Mouse (Mus musculus): ENCODE measurements around the gene C1ra.

DNA sequence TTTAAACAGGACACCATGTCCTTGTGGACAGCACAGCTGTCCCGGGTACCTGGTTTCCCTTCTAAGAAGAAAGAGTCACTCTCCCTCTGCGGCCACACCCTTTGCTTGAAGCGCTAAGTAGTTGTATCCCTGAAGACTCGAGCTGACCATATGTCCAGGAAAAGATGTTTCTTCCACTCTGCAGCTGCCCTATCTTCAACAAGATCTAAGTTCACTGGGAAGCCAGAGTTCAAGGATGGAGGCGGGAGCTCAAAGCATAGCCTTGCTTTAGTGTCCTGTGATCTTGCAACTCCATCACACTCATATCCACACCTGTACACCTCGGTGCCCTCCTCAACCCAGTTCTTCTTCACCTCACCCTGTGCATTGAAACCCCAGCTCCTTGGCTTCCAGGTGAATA lies 269 bp upstream of the C1ra start:
- TF ChIP-seq CTCF (IDR thresholded peaks at IDR 0.05; ENCODE audit: borderline replicate concordance, control insufficient read depth, extremely low read depth, insufficient read depth, low read length, poor library complexity) = no peak
- no peak for TF ChIP-seq POLR2A (IDR thresholded peaks at IDR 0.05; ENCODE audit: control insufficient read depth, extremely low read depth, insufficient read depth, low read length, poor library complexity)

Data from thymus, adult 2 months (tissue).